Mouse (Mus musculus) ES-E14 (cell line): ENCODE results near the gene Mapk1. TPM values are rescaled to one million over a fixed set of nuclear protein-coding genes. Genes with fewer than 3 reads are reported as not detected.

ENCODE experiments used
- DNase-seq: peaks from one replicate; pipeline ENCODE4 v3.0.0-alpha.2; 2013; ENCODE audit warnings: low read depth, low spot score
- H3K27ac ChIP-seq: 2 replicates; pipeline ENCODE4 v1.5.1; 2012; ENCODE audit warnings: low read depth, mild to moderate bottlenecking, low read length, moderate library complexity, mixed read lengths; ENCODE audit not compliant: poor library complexity, insufficient read depth, severe bottlenecking
- H3K36me3 ChIP-seq: 2 replicates; pipeline ENCODE4 v1.6.1; 2012; ENCODE audit warnings: mild to moderate bottlenecking, low read length, moderate library complexity, mixed read lengths; ENCODE audit not compliant: control insufficient read depth, poor library complexity, insufficient read depth, severe bottlenecking
- H3K4me1 ChIP-seq, 2 experiments: fragments of 150-350 bp in 1 of 2; sonication (generic) in 1 of 2; 2 replicates each; pipeline ENCODE4 v1.6.1; 2012; ENCODE audit warnings: low read length in 2 of 2, mild to moderate bottlenecking in 1 of 2, mixed read lengths in 1 of 2; ENCODE audit not compliant: control insufficient read depth in 2 of 2, insufficient read depth in 2 of 2, poor library complexity in 1 of 2
- H3K4me3 ChIP-seq, 2 experiments: fragments of 150-350 bp in 1 of 2; sonication (generic) in 1 of 2; 2 replicates each; pipeline ENCODE4 v1.5.1; 2012; ENCODE audit warnings: low read length in 2 of 2, low read depth in 1 of 2, mild to moderate bottlenecking in 1 of 2, mixed read lengths in 1 of 2; ENCODE audit not compliant: insufficient read depth in 1 of 2, poor library complexity in 1 of 2, severe bottlenecking in 1 of 2
- H3K9ac ChIP-seq: 2 replicates; pipeline ENCODE4 v1.6.1; 2012; ENCODE audit warnings: low read depth, mild to moderate bottlenecking, low read length, mixed read lengths; ENCODE audit not compliant: poor library complexity, insufficient read depth, severe bottlenecking
- H3K9me3 ChIP-seq: fragments of 150-350 bp; sonication (generic); 2 replicates; pipeline ENCODE4 v1.6.1; 2012; ENCODE audit warnings: low read depth, mild to moderate bottlenecking, low read length; ENCODE audit not compliant: control insufficient read depth, insufficient read depth
- CHD2 ChIP-seq: IDR thresholded peaks from 2 replicates; pipeline ENCODE4 v1.6.1; 2014; ENCODE audit warnings: mild to moderate bottlenecking, low read depth, low read length, inconsistent platforms
- HCFC1 ChIP-seq: IDR thresholded peaks from 2 replicates; pipeline ENCODE4 v1.6.1; 2012; ENCODE audit warnings: low read length, inconsistent platforms, borderline replicate concordance; ENCODE audit not compliant: insufficient read depth
- MAFK ChIP-seq: IDR thresholded peaks from 2 replicates; pipeline ENCODE4 v1.6.1; 2014; ENCODE audit warnings: mild to moderate bottlenecking, low read depth, low read length, inconsistent platforms; ENCODE audit not compliant: insufficient read depth
- ZC3H11A ChIP-seq: IDR thresholded peaks from 2 replicates; pipeline ENCODE4 v1.6.1; 2012; ENCODE audit warnings: low read depth, mild to moderate bottlenecking, inconsistent platforms, low read length, borderline replicate concordance
- ZNF384 ChIP-seq: IDR thresholded peaks from 2 replicates; pipeline ENCODE4 v1.6.1; 2012; ENCODE audit warnings: low read depth, low read length, inconsistent platforms
- in situ Hi-C, 2 experiments: fragments of 600-800 bp; cut with MboI; formaldehyde crosslinking; loops; one replicate each; pipeline ENCODE4 v1.15.1; 2025; ENCODE audit warnings: low sequenced_read_pairs in 2 of 2, inconsistent platforms in 1 of 2; ENCODE audit not compliant: unreplicated experiment in 2 of 2
- total RNA-seq: library from RNA; depleted of rRNA; stranded (reverse); fragments of 300-350 nt; gene quantifications from 2 replicates; pipeline ENCODE4 v1.2.3, GENCODE M21; 2012; rRNA removed

Gene Mapk1
- total RNA-seq, 1 experiment, result 136 TPM

DNA sequence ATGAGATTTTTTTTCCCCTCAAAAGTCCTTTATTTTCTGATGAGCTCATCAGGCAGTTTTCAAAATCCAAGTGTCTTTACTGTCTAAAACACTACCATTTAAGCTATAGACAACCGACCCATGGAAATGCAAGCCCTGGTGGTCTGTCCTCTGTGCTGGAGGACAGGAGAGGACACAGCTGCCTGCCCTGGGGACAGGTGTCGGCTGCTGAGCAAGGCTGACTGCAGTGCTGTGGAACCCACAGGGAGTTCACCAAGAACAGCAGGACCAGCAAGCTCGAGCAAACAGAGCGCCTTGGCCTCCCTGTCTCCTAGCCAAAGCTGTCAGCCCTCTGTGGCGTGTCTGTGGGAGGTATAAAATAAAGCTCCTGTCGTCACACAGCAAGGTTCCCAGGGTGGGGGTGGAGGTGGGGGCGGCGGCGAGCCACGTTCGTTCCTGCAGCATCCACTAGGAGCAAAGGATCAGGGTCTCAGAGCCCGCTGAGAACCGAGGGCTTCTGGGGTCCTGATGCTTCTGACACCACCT lies 103.5 kb downstream of the Mapk1 start:
- no peaks in the 10 kb centered on the region for H3K9me3 ChIP-seq
- H3K4me1 ChIP-seq, result peaks cover 0 to 2% of the 10 kb centered on the region in 2 experiments; a peak in 1 of 4 replicates
- H3K36me3 ChIP-seq, result peaks cover 61% of the 10 kb centered on the region
- H3K27ac ChIP-seq, result no peak overlapping the region
- TF ChIP-seq HCFC1 (no peak), ZC3H11A (no peak), ZNF384 (no peak), CHD2 (no peak), MAFK (no peak)
- in situ Hi-C loops, result no loop called here
- H3K9ac ChIP-seq, result no peak overlapping the region
- DNase-seq, result no peak
- no peak overlapping the region for H3K4me3 ChIP-seq

DNA sequence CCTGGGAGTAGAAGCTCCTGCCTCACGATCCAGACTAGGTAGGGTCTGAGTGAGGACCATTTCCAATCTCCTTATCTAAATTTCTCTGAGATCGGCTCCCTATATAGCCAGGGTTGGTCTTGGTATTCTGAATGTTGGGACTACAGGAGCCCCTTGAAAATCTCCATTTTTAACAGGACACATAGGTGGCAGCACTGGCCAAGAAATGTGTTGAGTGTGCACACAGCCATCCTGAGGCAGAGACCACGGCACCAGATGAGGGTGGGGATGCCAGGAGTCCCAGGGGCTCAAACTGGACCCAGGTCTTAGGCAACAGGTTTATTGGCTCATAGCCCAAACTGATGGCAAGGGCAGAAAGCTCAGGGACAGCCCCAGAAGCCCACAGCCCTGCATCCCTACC lies 105.2 kb downstream of the Mapk1 start:
- no peak for DNase-seq
- no peak overlapping the region for H3K4me3 ChIP-seq
- H3K36me3 ChIP-seq, result peaks cover 64% of the 10 kb centered on the region
- peaks cover 0 to 2% of the 10 kb centered on the region in 2 experiments; a peak in 1 of 4 replicates for H3K4me1 ChIP-seq
- in situ Hi-C loops, result no loop called here
- H3K9me3 ChIP-seq, result no peaks in the 10 kb centered on the region
- no peak overlapping the region for H3K27ac ChIP-seq
- no peak overlapping the region for H3K9ac ChIP-seq
- no peak for TF ChIP-seq ZNF384
- TF ChIP-seq HCFC1, result no peak
- no peak for TF ChIP-seq CHD2
- no peak for TF ChIP-seq MAFK
- TF ChIP-seq ZC3H11A, result no peak

DNA sequence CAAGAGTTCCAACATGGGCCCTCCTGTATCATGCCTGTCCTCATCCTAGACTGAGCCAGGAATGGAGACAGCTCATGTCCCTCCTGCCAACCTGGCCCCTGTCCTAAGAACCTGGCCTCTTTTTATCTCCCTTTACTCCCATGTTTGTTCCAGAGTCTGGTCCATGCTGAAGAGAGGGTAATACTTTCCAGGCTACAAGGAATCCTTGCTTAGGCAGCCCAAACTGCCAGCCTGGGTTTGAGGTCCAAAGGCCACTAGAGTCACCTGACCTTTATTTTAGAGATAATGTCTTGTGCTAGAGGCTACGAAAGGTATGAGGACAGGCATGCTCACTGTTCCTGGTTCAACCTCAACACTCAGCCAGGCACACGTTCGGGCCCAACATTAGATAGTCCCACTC lies 113.8 kb downstream of the Mapk1 start:
- H3K9me3 ChIP-seq, result no peaks in the 10 kb centered on the region
- in situ Hi-C loops, result no loop called here
- no peak for DNase-seq

More for the DNA sequence above, 113.8 kb downstream of the Mapk1 start:
- TF ChIP-seq HCFC1 (no peak), MAFK (no peak), CHD2 (no peak), ZC3H11A (no peak), ZNF384 (no peak)
- H3K4me1 ChIP-seq, result no peaks in the 10 kb centered on the region; a peak in 1 of 4 replicates
- H3K27ac ChIP-seq, result no peak overlapping the region
- H3K4me3 ChIP-seq, result no peak overlapping the region
- H3K9ac ChIP-seq, result no peak overlapping the region
- H3K36me3 ChIP-seq, result peaks cover 55% of the 10 kb centered on the region

Other genes with a start within 250 kb of the Mapk1 start
- gene Spag6l, start 153.9 kb upstream of the Mapk1 start, total RNA-seq, result 0.49 and 1.0 TPM in 2 replicates
- 1.5 and 2.4 TPM in 2 replicates for gene Igll1, start 119.4 kb upstream of the Mapk1 start, total RNA-seq
- gene Top3b, start 112.6 kb upstream of the Mapk1 start, total RNA-seq, result 140 and 194 TPM in 2 replicates
- gene Vpreb1, start 112.5 kb upstream of the Mapk1 start, total RNA-seq, result 4.0 and 7.0 TPM in 2 replicates
- 32.8 and 38.2 TPM in 2 replicates for gene Ppm1f, start 86.9 kb upstream of the Mapk1 start, total RNA-seq
- gene Ypel1, start 86.3 kb downstream of the Mapk1 start, total RNA-seq, result 5.9 and 10.5 TPM in 2 replicates
- 73.2 and 86.7 TPM in 2 replicates for gene Ppil2, start 127.9 kb downstream of the Mapk1 start, total RNA-seq
- 47.7 and 74.0 TPM in 2 replicates for gene 2610318N02Rik, start 141.8 kb downstream of the Mapk1 start, total RNA-seq
- 112 and 168 TPM in 2 replicates for gene Sdf2l1, start 149.0 kb downstream of the Mapk1 start, total RNA-seq
- 34.0 and 64.7 TPM in 2 replicates for gene Ydjc, start 161.2 kb downstream of the Mapk1 start, total RNA-seq
- gene Ccdc116, start 163.8 kb downstream of the Mapk1 start, total RNA-seq, result 4.0 and 4.4 TPM in 2 replicates
- gene Ube2l3, start 219.3 kb downstream of the Mapk1 start, total RNA-seq, result 77.6 and 109 TPM in 2 replicates
- gene Rimbp3, start 225.2 kb downstream of the Mapk1 start, total RNA-seq, result 2.6 and 2.9 TPM in 2 replicates